Mouse (Mus musculus) heart, adult 2 months (tissue): ENCODE measurements around the gene Lrrc36. TPM values are rescaled to one million over a fixed set of nuclear protein-coding genes. Genes with fewer than 3 reads are reported as not detected.
A peak's percentile ranks its signal among the peaks of the same experiment; 100 is the strongest.

Source experiments
- DNase-seq, 2 experiments: peaks; one replicate each; pipeline ENCODE4 v3.0.0; 2021
- H3K27ac ChIP-seq: fragments of 200-600 bp; 2 replicates; pipeline ENCODE4 v1.8.1; 2022
- H3K27me3 ChIP-seq: fragments of 200-500 bp; 2 replicates; pipeline ENCODE4 v1.6.1; 2012; ENCODE audit warnings: mild to moderate bottlenecking, low read length, inconsistent platforms, mixed read lengths; ENCODE audit not compliant: control insufficient read depth, insufficient read depth
- H3K36me3 ChIP-seq: fragments of 200-500 bp; 2 replicates; pipeline ENCODE4 v1.6.1; 2012; ENCODE audit warnings: low read length, inconsistent platforms; ENCODE audit not compliant: control insufficient read depth, insufficient read depth
- H3K4me1 ChIP-seq: fragments of 200-500 bp; 2 replicates; pipeline ENCODE4 v1.6.1; 2011; ENCODE audit warnings: low read length; ENCODE audit not compliant: control insufficient read depth, insufficient read depth
- H3K4me3 ChIP-seq: fragments of 200-600 bp; 2 replicates; pipeline ENCODE4 v1.8.1; 2022
- H3K79me2 ChIP-seq: fragments of 200-500 bp; replicated peaks from 2 replicates; pipeline ENCODE4 v1.6.1; 2012; ENCODE audit warnings: mild to moderate bottlenecking, inconsistent platforms, low read length, moderate library complexity, mixed read lengths; ENCODE audit not compliant: control insufficient read depth, insufficient read depth
- H3K9ac ChIP-seq: fragments of 200-500 bp; 2 replicates; pipeline ENCODE4 v1.6.1; 2012; ENCODE audit warnings: low read depth, mild to moderate bottlenecking, control low read depth, inconsistent platforms, low read length, mixed read lengths
- CTCF ChIP-seq: fragments of 200-600 bp; IDR thresholded peaks from 2 replicates; pipeline ENCODE4 v1.8.1; 2022; ENCODE audit warnings: antibody characterized with exemption, mild to moderate bottlenecking, moderate library complexity
- EP300 ChIP-seq: fragments of 200-500 bp; IDR thresholded peaks from 2 replicates; pipeline ENCODE4 v1.6.1; 2011; ENCODE audit warnings: low read depth, low read length, control low read depth; ENCODE audit not compliant: insufficient read depth
- POLR2A ChIP-seq: fragments of 200-500 bp; IDR thresholded peaks from 2 replicates; pipeline ENCODE4 v1.6.1; 2011; ENCODE audit warnings: mild to moderate bottlenecking, low read depth, low read length, control low read depth; ENCODE audit not compliant: insufficient read depth
- WGBS: fragments of 180-500 bp; shearing (Covaris S2); methylation state at CpG from one replicate; pipeline ENCODE4 v1.1.7; 2018; 5-methylcytosine and 5-hydroxymethylcytosine counted together
- intact Hi-C: fragments of 180-260 bp; cut with DNase I; formaldehyde crosslinking; loops from one replicate; pipeline ENCODE4 v1.15.1; 2025
- polyA plus RNA-seq: library from polyadenylated mRNA; depleted of rRNA; stranded (reverse); fragments of >200 nt; gene quantifications from 2 replicates; pipeline ENCODE4 v1.2.3, GENCODE M21; 2012
- total RNA-seq, 2 experiments: library from RNA; stranded (reverse); gene quantifications; 2 replicates each; pipeline ENCODE4 v1.2.3; 2021

Lrrc36 gene
- total and polyA plus RNA-seq, 3 experiments: 0.45 to 0.94 (median 0.47) TPM

DNA sequence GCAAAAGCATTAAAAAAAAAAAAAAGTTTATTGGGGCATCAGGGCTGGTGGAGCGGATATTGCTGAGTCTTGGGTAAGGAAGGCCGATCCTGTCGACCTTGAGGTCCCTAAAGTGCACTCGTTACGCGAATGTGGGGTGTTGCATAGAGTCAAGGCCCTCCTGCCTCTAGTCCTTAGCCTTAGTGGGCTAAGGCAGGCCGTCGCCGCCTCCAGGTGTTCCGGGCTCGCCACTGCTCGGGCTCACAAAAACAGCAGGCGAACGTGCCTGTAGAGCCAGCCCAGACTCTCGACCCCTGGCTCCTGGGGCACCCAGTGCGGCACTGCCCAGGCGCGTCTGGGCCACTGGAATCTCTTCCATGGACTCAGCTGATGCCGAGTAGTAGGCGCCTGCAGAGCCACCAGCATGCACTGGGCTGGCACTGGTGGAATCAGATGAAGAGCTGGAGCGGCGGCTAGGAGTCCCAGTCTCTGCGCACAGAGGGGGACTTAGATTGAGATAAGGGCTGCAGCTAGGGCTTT, 59.1 kb downstream of the Lrrc36 start:
- H3K27ac ChIP-seq: no peak overlapping the region; the same call in 1 of the 2 replicates
- no peak overlapping the region for H3K4me3 ChIP-seq
- no peak overlapping the region for H3K9ac ChIP-seq
- TF ChIP-seq EP300 (no peak), POLR2A (no peak), CTCF (no peak)
- intact Hi-C loops: no loop called here
- no peaks in the 10 kb centered on the region; the same call in 1 of the 2 replicates for H3K36me3 ChIP-seq
- no peak for DNase-seq
- H3K4me1 ChIP-seq: peaks cover 26% of the 10 kb centered on the region
- 86% methylated on average over 23 of the region's 23 CpGs for WGBS
- no peaks in the 10 kb centered on the region for H3K79me2 ChIP-seq
- no peaks in the 10 kb centered on the region for H3K27me3 ChIP-seq

DNA sequence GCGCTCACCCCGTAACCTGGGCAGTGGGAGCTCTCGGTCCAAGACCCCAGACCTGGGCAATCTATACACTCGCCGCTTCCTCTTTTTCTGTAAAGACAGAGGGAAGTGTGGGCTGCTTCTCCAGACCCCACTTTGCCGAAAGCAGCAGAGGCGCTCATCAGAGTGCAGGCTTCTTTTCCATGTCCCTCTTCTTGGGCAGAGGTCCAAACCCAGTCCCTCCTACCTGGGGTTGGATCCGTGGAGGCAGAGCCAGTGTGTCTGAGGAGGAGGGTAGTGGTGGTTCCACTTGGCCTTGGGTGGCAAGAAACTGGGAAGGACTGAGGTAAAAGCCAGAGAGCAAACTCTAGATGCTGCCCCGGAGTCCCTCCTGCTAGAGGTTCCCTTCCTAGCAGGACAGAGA, 59.6 kb downstream of the Lrrc36 start:
- peaks cover 26% of the 10 kb centered on the region for H3K4me1 ChIP-seq
- no peak overlapping the region for H3K9ac ChIP-seq
- H3K36me3 ChIP-seq: no peaks in the 10 kb centered on the region; the same call in 1 of the 2 replicates
- no peaks in the 10 kb centered on the region for H3K79me2 ChIP-seq
- TF ChIP-seq EP300: no peak
- TF ChIP-seq POLR2A: no peak
- no peak for TF ChIP-seq CTCF
- no peaks in the 10 kb centered on the region for H3K27me3 ChIP-seq
- no peak for DNase-seq
- 88% methylated on average over 9 of the region's 9 CpGs for WGBS
- intact Hi-C loops: no loop called here
- peak overlapping the region; percentile 76; the same call in 1 of the 2 replicates for H3K27ac ChIP-seq
- H3K4me3 ChIP-seq: no peak overlapping the region

GRCm38 (mm10) chr8:105473816-105474606, 60.6 kb downstream of the Lrrc36 start:
- intact Hi-C loops: no loop called here
- WGBS: 43% methylated on average over 17 of the region's 17 CpGs
- H3K27ac ChIP-seq: peak overlapping the region; percentile 76

GRCm38 (mm10) chr8:105474680-105475079, 61.3 kb downstream of the Lrrc36 start:
- intact Hi-C loops: loop anchor here (5.0 kb wide), 2 partner anchors 32 to 117 kb away; no protein-coding TSS in a partner anchor
- H3K9ac ChIP-seq: no peak overlapping the region

More at GRCm38 (mm10) chr8:105473816-105474606, 60.6 kb downstream of the Lrrc36 start:
- no peaks in the 10 kb centered on the region for H3K79me2 ChIP-seq
- DNase-seq: peak; percentile 61 to 78
- H3K9ac ChIP-seq: no peak overlapping the region
- TF ChIP-seq EP300 (no peak), CTCF (no peak), POLR2A (no peak)
- no peaks in the 10 kb centered on the region; the same call in 1 of the 2 replicates for H3K36me3 ChIP-seq
- H3K4me1 ChIP-seq: peaks cover 24% of the 10 kb centered on the region
- no peaks in the 10 kb centered on the region for H3K27me3 ChIP-seq
- H3K4me3 ChIP-seq: no peak overlapping the region

GRCm38 (mm10) chr8:105475254-105475653, 61.9 kb downstream of the Lrrc36 start:
- intact Hi-C loops: loop anchor here (5.0 kb wide), 2 partner anchors 33 to 118 kb away; no protein-coding TSS in a partner anchor
- H3K27ac ChIP-seq: peak overlapping the region; percentile 76

More at GRCm38 (mm10) chr8:105474680-105475079, 61.3 kb downstream of the Lrrc36 start:
- Histone ChIP-seq H3K27ac (peak overlapping the region; percentile 76), H3K79me2 (no peaks in the 10 kb centered on the region), H3K27me3 (no peaks in the 10 kb centered on the region), H3K36me3 (no peaks in the 10 kb centered on the region; the same call in 1 of the 2 replicates), H3K4me1 (peaks cover 21% of the 10 kb centered on the region), H3K4me3 (0 out of 2 replicates have a peak overlapping the region, but pooled peaks have one; percentile 15)
- TF ChIP-seq CTCF (no peak), POLR2A (no peak), EP300 (no peak)
- DNase-seq: no peak
- 26% methylated on average over 5 of the region's 5 CpGs for WGBS

More at GRCm38 (mm10) chr8:105475254-105475653, 61.9 kb downstream of the Lrrc36 start:
- no peaks in the 10 kb centered on the region for H3K27me3 ChIP-seq
- no peaks in the 10 kb centered on the region for H3K79me2 ChIP-seq
- peaks cover 17% of the 10 kb centered on the region for H3K4me1 ChIP-seq
- WGBS: 62% methylated on average over 4 of the region's 4 CpGs
- 0 out of 2 replicates have a peak overlapping the region, but pooled peaks have one; percentile 4 for H3K9ac ChIP-seq
- no peaks in the 10 kb centered on the region; the same call in 1 of the 2 replicates for H3K36me3 ChIP-seq
- DNase-seq: peak; percentile 79 to 80
- no peak overlapping the region for H3K4me3 ChIP-seq
- TF ChIP-seq POLR2A (no peak), CTCF (no peak), EP300 (no peak)
